Mouse (Mus musculus): Measurements from ENCODE around the gene Unc45a.

Unc45a gene

GRCm38 (mm10) chr7:80276374-80276773, 64.4 kb downstream of the Unc45a start:
- DNase-seq = no peak
